Mouse (Mus musculus): ENCODE measurements around the gene Nupl1. TPM values are rescaled to one million over a fixed set of nuclear protein-coding genes. Genes with fewer than 3 reads are reported as not detected.

Nupl1 gene
- polyA plus RNA-seq, 1 experiment from 2014 or later, result not detected

DNA sequence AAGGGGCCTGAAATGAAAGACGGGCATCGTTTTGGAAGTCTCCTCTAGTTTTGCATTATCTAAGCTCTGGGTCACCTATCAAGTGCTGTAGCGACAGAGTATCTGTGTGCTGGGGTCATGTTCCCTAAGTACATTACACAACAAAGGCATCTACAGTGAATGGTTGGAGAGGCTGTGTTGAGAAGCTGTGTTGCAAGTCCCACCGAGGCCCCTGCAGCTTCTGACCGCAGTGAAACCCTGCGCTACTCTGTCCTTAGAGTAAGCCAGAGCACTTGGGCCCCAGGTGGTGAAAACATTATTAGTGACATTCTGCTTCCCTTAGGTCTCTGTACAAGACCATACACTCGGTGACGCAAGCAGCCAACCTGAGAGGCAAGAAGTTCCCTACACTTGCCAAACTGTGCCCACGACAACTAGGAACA is 74.8 kb downstream of the Nupl1 start:
- H3K4me3 ChIP-seq, result peak overlapping the region; percentile 86
- DNase-seq (ENCODE audit: low spot score), result no peak
- no peaks in the 10 kb centered on the region for H3K9me3 ChIP-seq (replicated peaks)
- no peaks in the 10 kb centered on the region for H3K36me3 ChIP-seq
- peak overlapping the region; percentile 85 for H3K27ac ChIP-seq (replicated peaks)
- H3K4me1 ChIP-seq, result peaks cover 21% of the 10 kb centered on the region
- H3K27me3 ChIP-seq (ENCODE audit: low read depth, poor library complexity, severe bottlenecking), result peaks cover 72% of the 10 kb centered on the region
- WGBS, result 26% methylated on average over 9 of the region's 9 CpGs

DNA sequence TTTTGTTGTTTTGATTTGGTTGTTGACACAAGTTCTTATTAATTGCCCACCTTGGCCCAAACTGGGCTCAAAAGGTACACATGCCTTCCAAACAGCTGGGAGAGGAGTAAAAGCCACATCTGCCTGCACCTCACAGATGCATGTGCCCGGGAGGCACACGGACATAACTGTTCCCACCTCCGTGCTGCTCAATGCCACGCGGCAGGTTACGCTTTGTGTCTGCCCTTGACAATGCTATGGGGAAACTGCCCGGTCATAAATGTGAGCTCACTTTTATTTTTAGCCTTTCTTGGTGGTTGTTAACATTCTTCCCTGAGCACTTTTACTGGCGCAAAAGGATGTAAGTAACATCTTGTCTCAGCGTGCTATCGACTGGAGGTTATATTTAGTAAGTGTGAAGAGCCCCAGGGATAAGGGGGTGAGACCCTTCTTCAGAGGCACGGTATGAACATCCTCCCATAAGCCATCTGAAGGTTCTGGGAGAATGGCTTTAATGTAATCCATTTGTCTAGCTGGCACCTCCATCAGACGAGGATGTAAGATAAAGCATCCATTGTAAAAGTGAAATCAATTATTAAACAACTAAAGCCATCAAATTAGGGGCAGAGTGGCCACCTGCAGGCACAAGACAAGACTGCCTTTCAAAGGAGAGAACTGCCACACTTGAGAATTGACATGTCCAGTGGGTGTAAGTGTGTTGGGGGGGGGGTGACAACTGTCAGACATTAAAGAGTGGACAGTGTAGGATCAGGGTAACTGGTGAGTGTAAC is 78.8 kb downstream of the Nupl1 start:
- H3K27ac ChIP-seq (replicated peaks), result no peak overlapping the region
- peaks cover 16% of the 10 kb centered on the region for H3K4me1 ChIP-seq
- 79% methylated on average over 12 of the region's 12 CpGs for WGBS
- no peak overlapping the region for H3K4me3 ChIP-seq
- DNase-seq (ENCODE audit: low spot score), result no peak
- H3K36me3 ChIP-seq, result no peaks in the 10 kb centered on the region
- H3K9me3 ChIP-seq (replicated peaks), result no peaks in the 10 kb centered on the region
- peaks cover 43% of the 10 kb centered on the region for H3K27me3 ChIP-seq (ENCODE audit: low read depth, poor library complexity, severe bottlenecking)

DNA sequence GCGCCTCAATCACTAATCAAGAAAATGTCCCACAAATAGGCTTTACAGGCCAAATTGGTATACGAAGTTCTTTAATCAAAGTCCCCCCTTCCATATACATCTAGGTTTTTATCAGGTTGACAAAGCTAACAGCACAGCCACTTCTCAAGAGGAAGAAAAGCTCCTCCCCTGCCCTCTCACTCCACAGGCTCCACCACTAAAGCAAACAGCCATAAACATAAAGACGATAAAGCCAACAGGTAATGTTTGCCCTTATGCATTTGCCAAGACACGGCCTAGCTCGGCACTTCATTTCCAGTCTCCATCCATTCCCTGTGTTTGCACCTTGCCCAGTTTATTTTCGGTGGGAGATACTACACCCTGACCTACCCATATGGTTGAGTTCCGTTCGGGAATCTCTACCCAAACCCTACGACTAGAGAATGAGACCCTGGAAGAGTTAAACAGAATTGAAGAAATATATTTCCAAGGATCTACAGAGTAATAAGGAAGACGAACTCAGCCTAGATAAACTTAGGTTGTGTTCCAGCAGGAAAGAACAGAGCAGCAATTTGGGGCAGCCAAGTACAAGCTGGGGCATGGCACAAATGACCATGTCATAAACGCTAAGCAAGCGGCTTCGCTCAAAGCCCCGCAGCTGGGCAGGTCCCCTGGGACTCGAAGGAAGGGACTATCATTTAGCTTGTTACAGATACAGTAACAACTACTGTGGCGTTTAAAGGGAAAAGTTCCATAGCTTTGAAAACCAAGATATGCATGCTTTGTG is 80.2 kb downstream of the Nupl1 start:
- H3K9me3 ChIP-seq (replicated peaks), result no peaks in the 10 kb centered on the region
- H3K36me3 ChIP-seq, result no peaks in the 10 kb centered on the region
- peaks cover 6% of the 10 kb centered on the region; the same call in 1 of the 2 replicates for H3K4me1 ChIP-seq
- no peak for DNase-seq (ENCODE audit: low spot score)
- H3K4me3 ChIP-seq, result no peak overlapping the region
- H3K27me3 ChIP-seq (ENCODE audit: low read depth, poor library complexity, severe bottlenecking), result peaks cover 29% of the 10 kb centered on the region
- no peak overlapping the region for H3K27ac ChIP-seq (replicated peaks)
- 93% methylated on average over 16 of the region's 16 CpGs for WGBS

DNA sequence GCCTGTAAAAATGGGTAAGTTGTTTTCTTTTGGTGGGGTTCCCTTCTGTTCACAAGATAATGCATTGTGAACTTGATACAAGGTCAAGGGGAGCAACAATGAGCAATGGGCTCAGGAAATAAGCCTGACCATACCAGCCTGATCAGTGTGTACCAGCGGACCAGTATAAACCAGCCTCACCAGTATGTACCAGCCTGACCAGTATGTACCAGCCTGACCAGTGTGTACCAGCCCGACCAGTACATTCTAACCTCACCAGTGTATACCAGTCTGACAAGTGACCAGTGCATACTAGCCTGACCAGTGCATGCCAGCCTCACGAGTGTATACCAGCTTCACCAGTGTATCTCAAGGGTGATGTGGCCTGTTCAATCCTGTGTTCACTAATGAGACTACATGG is 87.9 kb downstream of the Nupl1 start:
- no peaks in the 10 kb centered on the region for H3K36me3 ChIP-seq
- DNase-seq (ENCODE audit: low spot score), result no peak
- no peaks in the 10 kb centered on the region for H3K27me3 ChIP-seq (ENCODE audit: low read depth, poor library complexity, severe bottlenecking)
- no peaks in the 10 kb centered on the region for H3K9me3 ChIP-seq (replicated peaks)
- 84% methylated on average over 3 of the region's 3 CpGs for WGBS
- H3K4me3 ChIP-seq, result no peak overlapping the region
- H3K4me1 ChIP-seq, result no peaks in the 10 kb centered on the region
- H3K27ac ChIP-seq (replicated peaks), result no peak overlapping the region

DNA sequence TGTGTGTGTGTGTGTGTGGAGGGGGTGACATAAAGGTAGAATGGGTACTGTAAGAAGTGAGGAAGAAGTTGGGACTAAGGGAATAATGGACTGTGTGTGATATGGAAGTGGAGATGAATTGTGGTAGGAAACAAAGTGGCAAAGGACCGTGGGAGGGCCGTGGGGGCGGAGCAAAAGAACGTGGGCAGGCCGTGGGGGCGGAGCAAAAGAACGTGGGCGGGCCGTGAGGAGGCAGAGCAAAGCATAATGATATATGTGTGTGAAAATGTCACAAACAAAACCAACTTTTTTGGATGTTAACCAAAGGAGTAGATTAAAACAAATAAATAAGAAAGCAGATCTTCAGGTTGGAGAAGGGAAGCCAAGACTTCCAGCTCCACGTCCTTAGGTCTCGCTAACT is 98.9 kb downstream of the Nupl1 start:
- no peak for DNase-seq (ENCODE audit: low spot score)
- Histone ChIP-seq H3K27ac (replicated peaks) (no peak overlapping the region), H3K4me3 (no peak overlapping the region), H3K4me1 (0 out of 2 replicates have a peak, but pooled peaks cover 4% of the 10 kb centered on the region), H3K27me3 (ENCODE audit: low read depth, poor library complexity, severe bottlenecking) (no peaks in the 10 kb centered on the region), H3K9me3 (replicated peaks) (no peaks in the 10 kb centered on the region), H3K36me3 (no peaks in the 10 kb centered on the region)
- 85% methylated on average over 11 of the region's 11 CpGs for WGBS

DNA sequence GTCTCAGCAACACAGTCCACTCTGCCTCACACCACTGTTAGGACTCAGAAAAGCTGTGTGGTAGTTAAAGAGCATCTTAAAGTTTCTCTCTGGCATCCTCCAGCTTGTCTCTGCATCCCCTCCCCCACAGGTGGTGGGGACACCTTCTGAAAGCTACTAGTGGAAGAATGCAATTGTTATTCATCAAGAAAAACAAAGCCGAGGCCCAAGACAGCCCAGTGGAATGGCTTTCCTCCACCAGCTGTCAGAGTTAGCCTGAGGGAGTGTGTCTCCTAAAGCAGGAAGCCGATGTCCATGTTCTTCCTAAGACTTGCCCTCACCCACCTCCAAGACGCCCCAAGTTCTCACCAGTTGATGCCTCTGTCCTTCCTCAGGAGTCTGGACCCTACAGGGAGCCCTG is 102.3 kb downstream of the Nupl1 start:
- 60% methylated on average over 3 of the region's 3 CpGs for WGBS
- H3K27ac ChIP-seq (replicated peaks), result no peak overlapping the region
- H3K36me3 ChIP-seq, result no peaks in the 10 kb centered on the region
- 0 out of 2 replicates have a peak, but pooled peaks cover 4% of the 10 kb centered on the region for H3K4me1 ChIP-seq
- no peaks in the 10 kb centered on the region for H3K27me3 ChIP-seq (ENCODE audit: low read depth, poor library complexity, severe bottlenecking)
- no peak for DNase-seq (ENCODE audit: low spot score)
- no peak overlapping the region for H3K4me3 ChIP-seq
- no peaks in the 10 kb centered on the region for H3K9me3 ChIP-seq (replicated peaks)

DNA sequence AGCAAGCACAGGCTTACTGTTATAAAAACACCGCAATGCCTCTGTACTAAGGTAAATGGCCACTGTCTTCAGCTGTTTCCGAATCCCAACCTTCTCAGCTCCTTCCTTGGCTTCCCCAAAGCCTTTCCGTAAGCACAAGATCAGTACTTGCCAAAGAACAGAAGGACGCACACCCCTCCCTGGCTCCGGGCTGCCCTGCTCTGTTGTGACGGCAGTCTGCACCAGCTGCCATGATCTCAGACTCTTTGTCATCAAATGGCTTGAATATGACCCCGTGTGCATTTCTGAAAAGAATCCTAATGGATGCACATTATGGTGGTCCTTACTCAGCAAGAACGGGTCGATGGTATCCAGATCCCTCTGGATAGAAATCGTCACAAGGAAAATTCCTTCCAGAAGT is 108.0 kb downstream of the Nupl1 start:
- no peaks in the 10 kb centered on the region for H3K9me3 ChIP-seq (replicated peaks)
- H3K4me1 ChIP-seq, result 0 out of 2 replicates have a peak, but pooled peaks cover 8% of the 10 kb centered on the region
- H3K36me3 ChIP-seq, result no peaks in the 10 kb centered on the region
- no peaks in the 10 kb centered on the region for H3K27me3 ChIP-seq (ENCODE audit: low read depth, poor library complexity, severe bottlenecking)
- DNase-seq (ENCODE audit: low spot score), result no peak
- no peak overlapping the region for H3K27ac ChIP-seq (replicated peaks)
- 86% methylated on average over 10 of the region's 10 CpGs for WGBS
- no peak overlapping the region for H3K4me3 ChIP-seq

DNA sequence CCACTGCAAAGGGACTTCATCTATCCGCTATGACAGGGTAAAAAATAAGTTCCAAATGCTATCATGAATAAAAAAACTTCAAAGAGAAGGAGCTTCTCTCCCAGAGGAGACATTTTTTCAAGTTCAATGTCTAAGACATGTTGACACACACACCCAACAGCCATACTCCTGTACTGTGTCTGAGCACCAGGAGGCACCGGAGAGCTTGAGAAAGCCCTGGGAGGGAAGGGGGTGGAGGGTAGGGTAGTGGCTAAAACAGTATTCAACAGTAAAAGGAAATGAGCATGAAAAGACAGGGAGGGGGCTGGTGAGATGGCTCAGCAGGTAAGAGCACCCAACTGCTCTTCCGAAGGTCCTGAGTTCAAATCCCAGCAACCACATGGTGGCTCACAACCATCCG is 112.9 kb downstream of the Nupl1 start:
- Histone ChIP-seq H3K4me3 (no peak overlapping the region), H3K27ac (replicated peaks) (no peak overlapping the region), H3K36me3 (no peaks in the 10 kb centered on the region), H3K27me3 (ENCODE audit: low read depth, poor library complexity, severe bottlenecking) (no peaks in the 10 kb centered on the region), H3K9me3 (replicated peaks) (no peaks in the 10 kb centered on the region), H3K4me1 (0 out of 2 replicates have a peak, but pooled peaks cover 7% of the 10 kb centered on the region)
- DNase-seq (ENCODE audit: low spot score), result no peak
- 94% methylated on average over 4 of the region's 4 CpGs for WGBS

DNA sequence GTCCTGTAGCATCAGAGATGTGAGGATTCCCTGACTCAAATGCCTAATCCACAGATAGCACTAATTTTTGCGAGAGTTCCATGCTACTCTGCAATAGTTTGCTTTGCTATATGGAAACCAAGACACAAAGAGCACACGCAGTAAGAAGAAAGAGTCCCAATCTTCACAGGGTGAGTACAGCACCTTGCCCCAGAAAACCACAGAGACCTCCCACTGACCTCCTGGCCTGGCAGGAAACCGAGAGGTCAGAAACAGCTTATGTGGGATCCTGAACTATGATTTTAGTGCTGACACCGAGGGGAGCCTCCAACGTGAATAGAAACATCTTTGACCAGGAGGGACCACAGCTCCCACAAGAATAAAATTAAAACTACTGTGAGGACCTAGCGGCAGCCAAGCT is 113.4 kb downstream of the Nupl1 start:
- Histone ChIP-seq H3K27ac (replicated peaks) (no peak overlapping the region), H3K4me1 (0 out of 2 replicates have a peak, but pooled peaks cover 2% of the 10 kb centered on the region), H3K36me3 (no peaks in the 10 kb centered on the region), H3K27me3 (ENCODE audit: low read depth, poor library complexity, severe bottlenecking) (no peaks in the 10 kb centered on the region), H3K4me3 (no peak overlapping the region), H3K9me3 (replicated peaks) (no peaks in the 10 kb centered on the region)
- DNase-seq (ENCODE audit: low spot score), result no peak
- 74% methylated on average over 6 of the region's 6 CpGs for WGBS

DNA sequence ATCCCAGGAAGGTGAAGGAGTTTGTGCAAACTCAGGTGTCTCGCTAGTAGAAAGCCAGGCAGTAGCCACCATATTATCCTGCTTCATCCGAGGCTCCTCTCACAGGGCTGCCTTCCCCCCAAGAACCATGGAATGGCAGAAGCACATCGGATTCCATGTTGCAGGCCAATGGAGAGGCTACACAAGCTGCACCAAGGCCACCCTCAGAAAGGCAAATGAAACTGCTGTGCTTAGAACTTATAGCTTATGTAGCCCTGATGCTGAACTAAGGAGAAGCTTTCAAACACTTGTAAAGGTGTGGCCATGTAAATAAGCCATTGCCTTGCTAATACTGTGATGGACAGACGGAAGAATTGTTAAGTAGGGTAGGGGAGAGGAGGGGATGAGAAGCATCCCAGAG is 115.4 kb downstream of the Nupl1 start:
- no peaks in the 10 kb centered on the region for H3K36me3 ChIP-seq
- DNase-seq (ENCODE audit: low spot score), result no peak
- no peaks in the 10 kb centered on the region for H3K4me1 ChIP-seq
- H3K4me3 ChIP-seq, result no peak overlapping the region
- H3K9me3 ChIP-seq (replicated peaks), result no peaks in the 10 kb centered on the region
- no peaks in the 10 kb centered on the region for H3K27me3 ChIP-seq (ENCODE audit: low read depth, poor library complexity, severe bottlenecking)
- no peak overlapping the region for H3K27ac ChIP-seq (replicated peaks)
- WGBS, result 85% methylated on average over 4 of the region's 4 CpGs

DNA sequence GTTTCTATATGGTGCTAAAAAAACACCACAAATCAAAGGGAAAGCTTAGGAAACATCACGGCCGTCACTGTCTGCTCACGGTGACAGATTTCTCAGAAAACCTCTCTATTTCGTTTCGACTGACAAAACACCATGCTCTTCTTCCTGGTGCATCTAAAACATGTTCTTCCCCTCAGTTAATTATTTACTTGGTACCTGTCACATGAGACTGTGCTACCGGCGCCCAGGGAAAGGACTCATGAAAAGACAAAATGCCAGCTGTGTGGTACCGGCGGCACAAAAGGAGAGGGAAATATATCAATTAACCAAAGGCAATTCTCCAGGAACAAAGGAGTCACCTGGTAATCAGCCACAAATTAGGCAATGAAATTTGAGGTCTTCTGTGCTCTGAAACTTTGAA is 116.5 kb downstream of the Nupl1 start:
- Histone ChIP-seq H3K27ac (replicated peaks) (no peak overlapping the region), H3K9me3 (replicated peaks) (no peaks in the 10 kb centered on the region), H3K27me3 (ENCODE audit: low read depth, poor library complexity, severe bottlenecking) (no peaks in the 10 kb centered on the region), H3K36me3 (no peaks in the 10 kb centered on the region), H3K4me1 (no peaks in the 10 kb centered on the region), H3K4me3 (no peak overlapping the region)
- 94% methylated on average over 9 of the region's 9 CpGs for WGBS
- no peak for DNase-seq (ENCODE audit: low spot score)
